Mouse (Mus musculus) heart, embryonic 13.5 days (tissue): ENCODE measurements around the gene Eefsec. TPM values are rescaled to one million over a fixed set of nuclear protein-coding genes. Genes with fewer than 3 reads are reported as not detected.

ENCODE experiments used
- ATAC-seq: fragments of 200-750 bp; cut with Nextera tagmentation; 2 replicates; pipeline ENCODE4 v1.8.0; 2017; ENCODE audit warnings: moderate TSS enrichment; ENCODE audit not compliant: insufficient number of reproducible peaks, low FRiP score, low TSS enrichment; ENCODE audit errors: extremely low read depth
- H3K27ac ChIP-seq: fragments of 300-500 bp; sonication (generic); replicated peaks from 2 replicates; pipeline ENCODE4 v1.5.1; 2015; ENCODE audit warnings: moderate library complexity, mild to moderate bottlenecking, inconsistent platforms
- H3K27me3 ChIP-seq: fragments of 300-500 bp; sonication (generic); replicated peaks from 2 replicates; pipeline ENCODE4 v1.6.1; 2015; ENCODE audit warnings: mild to moderate bottlenecking, inconsistent platforms
- H3K36me3 ChIP-seq: fragments of 300-500 bp; sonication (generic); 2 replicates; pipeline ENCODE4 v1.6.1; 2015; ENCODE audit warnings: mild to moderate bottlenecking, inconsistent platforms
- H3K4me1 ChIP-seq: fragments of 300-500 bp; sonication (generic); 2 replicates; pipeline ENCODE4 v1.6.1; 2015; ENCODE audit warnings: inconsistent platforms
- H3K4me2 ChIP-seq: fragments of 300-500 bp; sonication (generic); 2 replicates; pipeline ENCODE4 v1.6.1; 2015; ENCODE audit warnings: inconsistent platforms, mild to moderate bottlenecking, moderate library complexity
- H3K4me3 ChIP-seq: fragments of 300-500 bp; sonication (generic); 2 replicates; pipeline ENCODE4 v1.5.1; 2015; ENCODE audit warnings: moderate library complexity, mild to moderate bottlenecking, inconsistent platforms
- H3K9ac ChIP-seq: fragments of 300-500 bp; sonication (generic); 2 replicates; pipeline ENCODE4 v1.6.1; 2015; ENCODE audit warnings: inconsistent platforms, mild to moderate bottlenecking, moderate library complexity
- H3K9me3 ChIP-seq: fragments of 300-500 bp; sonication (generic); 2 replicates; pipeline ENCODE4 v1.6.1; 2016; ENCODE audit warnings: inconsistent platforms
- WGBS: fragments of 180-500 bp; shearing (Covaris S2); methylation state at CpG from one replicate; pipeline ENCODE4 v1.1.7; 2015; ENCODE audit warnings: mixed read lengths; 5-methylcytosine and 5-hydroxymethylcytosine counted together
- polyA plus RNA-seq: library from polyadenylated mRNA; unstranded; fragments of >200 nt; fragmentation: Nextera tagmentation; extraction: Ambion mirVana; gene quantifications from 2 replicates; pipeline ENCODE4 v1.2.1, GENCODE M21; 2015

Gene Eefsec
- polyA plus RNA-seq, 1 experiment from 2014 or later, result 18.6 TPM

DNA sequence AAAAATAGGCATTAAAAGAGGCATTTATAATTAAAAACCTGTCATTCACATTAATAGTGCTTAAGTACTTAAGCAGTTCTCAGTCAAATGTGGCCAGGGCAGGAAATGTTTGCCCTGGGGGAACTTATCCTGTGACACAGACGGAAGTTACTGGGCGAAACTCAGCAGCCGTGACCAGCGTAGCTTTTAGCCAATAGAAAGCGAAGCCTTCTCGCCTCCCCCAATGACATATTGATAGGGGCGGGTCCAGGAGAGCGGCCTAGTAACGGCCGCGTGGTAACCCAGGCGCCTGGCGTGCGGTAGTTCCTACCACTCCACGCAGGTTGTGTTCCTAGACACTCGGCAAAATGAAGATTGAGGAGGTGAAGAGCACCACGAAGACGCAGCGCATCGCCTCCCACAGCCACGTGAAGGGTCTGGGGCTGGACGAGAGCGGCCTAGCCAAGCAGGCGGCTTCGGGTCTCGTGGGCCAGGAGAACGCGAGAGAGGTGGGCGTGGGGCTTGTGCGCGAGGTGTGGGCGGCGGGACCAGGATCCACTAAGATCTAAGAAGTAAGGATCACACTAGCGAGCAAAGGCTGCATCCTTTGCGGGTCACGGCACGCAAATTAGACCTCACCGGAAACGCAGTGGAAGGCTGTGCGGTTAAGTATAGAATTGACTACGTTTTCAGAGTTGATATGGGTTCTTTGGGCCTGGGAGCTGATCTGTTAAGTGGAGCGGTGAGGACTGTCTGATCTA lies 19.0 kb upstream of the Eefsec start, which contains the start of gene Ruvbl1:
Gene Ruvbl1 (plus strand): TSS at position 229 of the 740 bp plus-strand sequence.
- Histone ChIP-seq H3K4me1 (peaks cover 17% of the 10 kb centered on the region), H3K4me3 (peak within 1 kb of the TSS; percentile 86), H3K36me3 (peaks cover 32% of the 10 kb centered on the region), H3K4me2 (peak within 1 kb of the TSS; percentile 77), H3K27me3 (no peaks in the 10 kb centered on the region), H3K9me3 (no peaks in the 10 kb centered on the region), H3K9ac (peak within 1 kb of the TSS; percentile 89), H3K27ac (no peak within 1 kb of the TSS)
- under 1% methylated on average over 42 of the region's 42 CpGs for WGBS
- ATAC-seq, result peak; percentile 92

- Histone ChIP-seq H3K4me1 (no peaks in the 10 kb centered on the region), H3K9ac (no peak overlapping the region), H3K4me3 (no peak overlapping the region), H3K9me3 (no peaks in the 10 kb centered on the region), H3K36me3 (no peaks in the 10 kb centered on the region), H3K4me2 (no peak overlapping the region), H3K27ac (no peak overlapping the region), H3K27me3 (peaks cover 26% of the 10 kb centered on the region)
- WGBS, result 53% methylated on average over 2 of the region's 2 CpGs
- no peak for ATAC-seq
These were observed 8.2 kb upstream of the Eefsec start for GRCm38 (mm10) chr6:88454545-88454944.

- no peak for ATAC-seq
- H3K27ac ChIP-seq, result no peak overlapping the region
These were observed 1.1 kb upstream of the Eefsec start for GRCm38 (mm10) chr6:88447454-88447853.

DNA sequence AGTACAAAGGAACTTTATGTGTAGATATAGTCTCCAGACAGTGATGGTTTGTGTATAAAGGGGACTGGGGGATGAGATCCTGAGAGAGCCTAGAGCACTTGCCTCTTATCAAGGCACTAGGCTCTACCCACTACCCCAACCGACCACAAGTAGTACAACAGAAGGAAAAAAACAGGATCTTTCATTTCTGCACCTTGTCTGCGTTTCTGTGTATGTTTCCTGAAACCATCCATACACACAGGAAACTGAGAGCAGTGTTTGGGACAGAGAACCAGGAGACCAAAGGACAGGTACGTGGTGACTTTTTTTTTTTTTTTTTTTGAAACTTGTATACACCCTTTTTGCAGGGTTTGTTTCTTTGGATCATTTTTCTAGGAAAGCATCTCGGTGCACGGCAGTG lies 678 bp downstream of the Eefsec start:
- peaks cover 21% of the 10 kb centered on the region for H3K4me1 ChIP-seq
- H3K9me3 ChIP-seq, result no peaks in the 10 kb centered on the region
- H3K27ac ChIP-seq, result no peak overlapping the region
- H3K4me3 ChIP-seq, result peak overlapping the region; percentile 91
- no peaks in the 10 kb centered on the region for H3K36me3 ChIP-seq
- no peak for ATAC-seq
- H3K9ac ChIP-seq, result peak overlapping the region; percentile 90
- H3K27me3 ChIP-seq, result peaks cover 4% of the 10 kb centered on the region
- H3K4me2 ChIP-seq, result peak overlapping the region; percentile 92
- WGBS, result 13% methylated on average over 5 of the region's 5 CpGs

More at GRCm38 (mm10) chr6:88447454-88447853, 1.1 kb upstream of the Eefsec start:
- Histone ChIP-seq H3K36me3 (no peaks in the 10 kb centered on the region), H3K9me3 (no peaks in the 10 kb centered on the region), H3K4me1 (peaks cover 17% of the 10 kb centered on the region), H3K9ac (no peak overlapping the region), H3K27me3 (peaks cover 15% of the 10 kb centered on the region), H3K4me2 (no peak overlapping the region), H3K4me3 (no peak overlapping the region)
- 46% methylated on average over 4 of the region's 4 CpGs for WGBS

- Histone ChIP-seq H3K4me2 (no peak overlapping the region), H3K27ac (no peak overlapping the region), H3K9ac (no peak overlapping the region), H3K27me3 (peaks cover 4% of the 10 kb centered on the region), H3K4me3 (no peak overlapping the region), H3K36me3 (no peaks in the 10 kb centered on the region), H3K9me3 (no peaks in the 10 kb centered on the region), H3K4me1 (peaks cover 34% of the 10 kb centered on the region)
- 81% methylated on average over 7 of the region's 7 CpGs for WGBS
- no peak for ATAC-seq
These were observed 2.1 kb downstream of the Eefsec start for GRCm38 (mm10) chr6:88444076-88444750.

DNA sequence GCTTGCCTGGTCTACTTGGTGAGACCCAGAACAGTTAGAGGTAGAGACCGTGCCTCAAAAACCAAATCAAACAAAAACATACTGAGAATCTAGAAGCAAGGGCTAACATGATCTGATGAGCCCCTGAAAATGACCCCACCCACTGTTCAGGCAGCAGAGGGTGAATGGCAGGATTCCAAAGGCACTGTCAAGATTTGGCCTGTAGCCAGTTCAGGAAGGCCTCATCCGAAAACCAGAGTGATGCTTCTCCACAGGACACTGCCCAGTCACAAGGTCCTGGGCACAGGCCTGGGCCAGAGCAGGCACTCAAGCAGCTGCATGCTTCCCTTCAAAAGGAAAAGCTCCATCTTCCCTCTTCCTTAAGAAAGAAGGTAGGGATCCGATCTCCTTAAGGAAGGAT lies 2.9 kb downstream of the Eefsec start:
- H3K4me1 ChIP-seq, result peaks cover 36% of the 10 kb centered on the region
- no peak overlapping the region for H3K4me2 ChIP-seq
- no peak for ATAC-seq
- H3K36me3 ChIP-seq, result no peaks in the 10 kb centered on the region
- H3K9ac ChIP-seq, result no peak overlapping the region
- H3K4me3 ChIP-seq, result no peak overlapping the region
- H3K27me3 ChIP-seq, result peaks cover 3% of the 10 kb centered on the region; the same call in 1 of the 2 replicates
- no peak overlapping the region for H3K27ac ChIP-seq
- H3K9me3 ChIP-seq, result no peaks in the 10 kb centered on the region
- 64% methylated on average over 3 of the region's 3 CpGs for WGBS

DNA sequence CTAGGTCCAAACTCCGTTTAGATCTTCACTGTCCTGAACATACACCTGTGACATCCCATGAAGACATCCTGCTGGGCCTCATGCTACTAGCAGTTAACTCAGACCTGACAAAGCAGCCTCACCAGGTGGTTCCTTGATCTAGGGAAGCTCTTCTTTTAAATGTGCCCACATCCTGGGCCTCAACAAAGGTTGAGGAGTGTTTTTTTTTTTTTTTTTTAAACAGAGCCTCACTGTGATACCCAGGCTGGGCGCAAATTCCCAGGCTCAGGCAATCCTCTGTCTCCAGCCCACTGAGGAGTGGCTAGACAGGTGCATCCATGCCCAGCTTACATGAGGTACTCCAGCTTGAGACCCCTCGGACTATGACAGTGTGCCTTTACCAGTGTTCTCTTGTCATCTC lies 3.8 kb downstream of the Eefsec start:
- H3K9ac ChIP-seq, result no peak overlapping the region
- ATAC-seq, result no peak

DNA sequence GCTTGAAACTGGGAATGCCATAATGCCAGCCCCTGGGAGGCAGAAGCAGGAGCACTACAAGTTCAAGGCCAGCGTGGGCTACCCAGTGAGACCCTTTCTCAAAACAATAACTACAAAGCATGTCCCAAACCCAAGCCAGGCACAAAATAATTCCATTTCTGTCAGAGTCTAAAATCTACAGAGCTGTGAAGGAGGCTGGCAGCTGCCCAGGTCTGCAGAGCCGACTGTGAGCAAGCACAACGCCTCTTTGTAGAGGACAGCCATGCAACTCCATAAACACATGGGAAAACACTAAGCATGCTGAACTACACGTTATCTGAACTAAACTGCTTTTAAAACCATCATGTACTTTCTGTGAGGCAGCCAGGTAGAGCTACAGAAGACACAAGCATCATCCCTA lies 7.3 kb downstream of the Eefsec start:
- H3K4me2 ChIP-seq, result no peak overlapping the region
- ATAC-seq, result no peak
- WGBS, result 75% methylated on average over 4 of the region's 4 CpGs

More for the DNA sequence above, 3.8 kb downstream of the Eefsec start:
- no peaks in the 10 kb centered on the region for H3K9me3 ChIP-seq
- H3K4me3 ChIP-seq, result no peak overlapping the region
- no peaks in the 10 kb centered on the region for H3K36me3 ChIP-seq
- WGBS, result 76% methylated on average over 3 of the region's 3 CpGs
- no peak overlapping the region for H3K4me2 ChIP-seq
- no peaks in the 10 kb centered on the region for H3K27me3 ChIP-seq
- H3K27ac ChIP-seq, result no peak overlapping the region
- peaks cover 36% of the 10 kb centered on the region for H3K4me1 ChIP-seq

DNA sequence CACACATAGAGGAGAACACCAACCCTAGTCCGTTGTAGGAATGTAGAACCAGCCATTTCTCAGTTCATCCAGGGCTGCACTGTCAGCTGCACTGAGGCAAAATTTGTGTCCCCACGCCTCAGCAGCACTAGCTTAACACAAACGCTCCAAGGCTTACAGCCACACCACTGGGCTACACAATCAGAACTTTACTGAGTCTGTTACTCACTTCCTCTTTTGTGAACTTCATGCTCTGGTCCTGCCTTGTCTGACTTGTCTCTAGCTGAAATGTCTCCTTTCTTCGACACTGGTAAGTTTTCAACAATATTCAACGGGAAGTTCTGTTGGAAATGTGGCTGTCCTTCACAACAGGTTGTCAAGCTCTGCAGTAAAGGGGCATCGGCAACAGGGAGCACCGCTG lies 10.7 kb downstream of the Eefsec start:
- H3K4me2 ChIP-seq, result no peak overlapping the region
- H3K4me1 ChIP-seq, result peaks cover 22% of the 10 kb centered on the region
- H3K4me3 ChIP-seq, result no peak overlapping the region
- no peaks in the 10 kb centered on the region for H3K36me3 ChIP-seq
- ATAC-seq, result no peak
- H3K27ac ChIP-seq, result no peak overlapping the region
- 82% methylated on average over 7 of the region's 7 CpGs for WGBS
- no peaks in the 10 kb centered on the region for H3K9me3 ChIP-seq
- H3K27me3 ChIP-seq, result no peaks in the 10 kb centered on the region
- no peak overlapping the region for H3K9ac ChIP-seq

More for the DNA sequence above, 7.3 kb downstream of the Eefsec start:
- no peaks in the 10 kb centered on the region for H3K36me3 ChIP-seq
- peaks cover 24% of the 10 kb centered on the region for H3K4me1 ChIP-seq
- no peak overlapping the region for H3K4me3 ChIP-seq
- H3K27ac ChIP-seq, result no peak overlapping the region
- no peaks in the 10 kb centered on the region for H3K27me3 ChIP-seq
- no peaks in the 10 kb centered on the region for H3K9me3 ChIP-seq
- no peak overlapping the region for H3K9ac ChIP-seq

DNA sequence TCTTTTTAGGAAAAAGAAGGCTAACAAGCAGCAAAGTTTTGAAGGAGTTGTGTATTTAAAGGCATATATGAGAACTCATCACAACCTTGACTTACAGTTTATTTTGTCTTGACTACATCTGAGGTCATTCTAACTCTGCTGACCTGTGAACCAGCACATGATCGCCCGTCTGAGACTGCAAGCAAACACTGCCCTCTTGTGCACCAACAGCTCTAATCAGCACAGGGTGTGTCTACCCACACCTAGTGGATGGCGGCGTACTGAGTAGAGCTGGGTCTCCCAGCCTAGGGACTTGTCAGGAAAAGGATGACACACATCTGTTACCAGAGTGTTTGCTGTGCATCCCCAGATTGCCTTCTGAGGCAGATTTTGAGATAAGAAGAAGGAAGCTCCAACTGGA lies 15.1 kb downstream of the Eefsec start:
- WGBS, result 11% methylated on average over 4 of the region's 4 CpGs

DNA sequence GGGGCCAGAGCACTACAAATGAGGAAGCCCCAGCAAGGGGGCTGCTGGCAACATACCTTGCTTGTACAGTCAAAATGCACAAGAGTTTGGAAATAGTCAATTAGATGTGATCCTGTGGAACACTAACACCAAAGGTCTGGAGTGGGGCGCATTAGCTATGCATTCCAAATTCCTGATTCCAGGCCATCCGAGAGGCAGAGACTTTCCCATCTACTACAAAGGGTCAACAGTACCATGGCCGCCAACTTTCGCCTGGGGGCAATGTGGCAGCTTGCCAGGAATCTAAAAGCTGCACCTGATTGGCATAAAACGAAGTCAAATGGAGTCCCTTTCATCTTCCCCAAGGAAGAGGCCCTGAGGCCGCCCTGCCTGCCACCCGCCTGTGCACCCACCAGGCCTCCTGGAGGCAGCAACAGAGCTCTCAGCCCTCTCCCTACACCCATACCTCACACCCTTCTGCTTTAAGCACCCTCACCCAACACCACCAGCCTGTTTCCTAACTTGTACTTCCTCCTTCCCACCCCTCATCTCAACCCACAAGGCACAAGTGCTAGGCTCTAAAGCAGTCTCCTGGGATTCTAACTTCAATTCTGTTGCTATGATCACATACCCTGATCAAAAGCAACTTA lies 30.1 kb downstream of the Eefsec start:
- no peak overlapping the region for H3K4me3 ChIP-seq
- no peak overlapping the region for H3K27ac ChIP-seq
- no peak for ATAC-seq
- no peaks in the 10 kb centered on the region for H3K36me3 ChIP-seq
- 69% methylated on average over 7 of the region's 7 CpGs for WGBS
- H3K27me3 ChIP-seq, result no peaks in the 10 kb centered on the region
- H3K4me1 ChIP-seq, result peaks cover 14% of the 10 kb centered on the region
- no peaks in the 10 kb centered on the region for H3K9me3 ChIP-seq
- no peak overlapping the region for H3K9ac ChIP-seq
- H3K4me2 ChIP-seq, result no peak overlapping the region

More for the DNA sequence above, 15.1 kb downstream of the Eefsec start:
- Histone ChIP-seq H3K9me3 (no peaks in the 10 kb centered on the region), H3K4me2 (no peak overlapping the region), H3K9ac (no peak overlapping the region), H3K4me1 (peaks cover 25% of the 10 kb centered on the region), H3K27me3 (no peaks in the 10 kb centered on the region), H3K27ac (no peak overlapping the region), H3K36me3 (no peaks in the 10 kb centered on the region), H3K4me3 (no peak overlapping the region)
- no peak for ATAC-seq
